Mouse (Mus musculus): Measurements from ENCODE around the gene Zfp729b. TPM values are rescaled to one million over a fixed set of nuclear protein-coding genes. Genes with fewer than 3 reads are reported as not detected.

Gene Zfp729b
- 0.84 TPM in 2 replicates for polyA plus RNA-seq (2012; rRNA removed)

DNA sequence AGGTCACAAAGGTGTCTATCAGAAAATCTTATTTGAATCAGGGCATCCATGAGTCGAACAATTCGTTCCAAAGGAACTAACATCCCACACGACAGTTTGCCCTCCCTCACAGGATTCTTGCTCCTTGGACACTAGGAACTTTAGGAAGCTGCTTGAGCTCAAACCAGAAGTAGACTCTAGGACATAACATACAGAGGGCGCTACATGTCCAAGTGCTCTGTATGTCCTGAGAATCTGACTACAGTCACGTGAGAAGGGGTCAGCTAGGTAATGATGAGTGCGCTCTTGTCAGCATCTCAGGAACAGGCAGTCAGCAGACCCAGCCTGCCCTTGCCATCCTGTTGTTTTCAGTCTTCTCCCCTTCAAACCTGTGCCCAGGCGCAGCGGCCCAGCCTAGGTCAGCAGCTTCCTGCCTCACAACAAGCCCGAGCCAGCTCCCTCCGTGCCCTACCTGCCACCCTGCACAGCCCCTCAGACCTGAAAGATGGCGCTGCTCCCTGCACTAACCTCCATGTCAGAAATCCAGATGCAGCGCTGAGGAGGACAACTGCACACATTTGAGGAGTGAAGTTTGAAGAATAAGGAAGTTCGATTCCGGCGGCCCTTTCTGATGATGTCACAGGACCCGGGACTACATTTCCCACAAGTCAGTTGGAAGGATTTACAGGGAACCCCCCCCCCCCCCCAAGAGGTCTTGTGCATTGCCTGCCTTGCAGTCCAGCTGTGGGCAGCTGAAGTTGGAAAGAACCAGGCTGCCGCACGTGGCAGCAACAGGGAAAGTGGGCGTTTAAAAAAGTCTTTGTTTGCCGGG, at the start of gene Zfp729b:
Gene Zfp729b, minus strand, starts transcription at position 642 of the 811 bp plus-strand sequence.

DNA sequence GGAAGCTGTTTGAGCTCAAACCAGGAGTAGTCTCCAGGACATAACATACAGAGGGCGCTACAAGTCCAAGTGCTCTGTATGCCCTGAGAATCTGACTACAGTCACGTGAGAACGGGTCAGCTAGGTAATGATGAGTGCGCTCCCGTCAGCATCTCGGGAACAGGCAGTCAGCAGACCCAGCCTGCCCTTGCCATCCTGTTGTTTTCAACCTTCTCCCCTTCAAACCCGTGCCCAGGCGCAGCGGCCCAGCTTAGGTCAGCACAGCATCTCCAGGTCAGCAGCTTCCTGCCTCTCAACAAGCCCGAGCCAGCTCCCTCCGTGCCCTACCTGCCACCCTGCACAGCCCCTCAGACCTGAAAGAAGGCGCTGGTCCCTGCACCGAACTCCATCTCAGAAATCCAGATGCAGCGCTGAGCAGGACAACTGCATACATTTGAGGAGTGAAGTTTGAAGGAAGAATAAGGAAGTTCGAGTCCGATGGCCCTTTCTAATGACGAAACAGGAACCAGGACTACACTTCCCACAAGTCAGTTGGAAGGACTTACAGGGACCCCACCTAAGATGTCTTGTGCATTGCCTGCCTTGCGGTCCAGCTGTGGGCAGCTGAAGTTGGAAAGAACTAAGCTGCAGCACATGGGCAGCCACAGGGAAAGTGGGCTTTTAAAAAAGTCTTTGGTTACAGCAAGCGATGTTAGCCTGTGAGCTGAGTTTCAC, 27.9 kb upstream of the Zfp729b start, which contains the start of the genes Gm49345 and Zfp729a:
Gene Gm49345, minus strand, starts transcription at position 476 of the 714 bp plus-strand sequence.
Gene Zfp729a, minus strand, starts transcription at position 498 of the 714 bp plus-strand sequence.

DNA sequence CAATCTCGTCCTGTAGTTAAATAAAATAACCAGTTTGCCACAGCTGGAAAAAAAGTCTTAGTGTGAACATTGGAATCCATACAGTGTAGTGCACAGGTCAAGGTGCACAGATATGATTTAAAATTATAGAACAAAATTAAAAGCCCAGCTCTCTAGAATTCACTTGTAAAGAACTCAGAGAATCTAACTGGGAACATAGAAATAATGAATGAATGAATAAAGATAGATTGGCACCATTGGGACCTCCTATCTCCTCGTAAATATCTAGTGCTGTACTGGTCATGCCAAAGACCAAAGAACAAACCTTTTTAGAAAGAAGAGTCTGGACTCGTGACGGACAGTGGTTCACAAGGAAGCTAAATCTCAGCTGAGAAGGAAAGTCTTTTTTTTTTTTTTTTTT, 55.8 kb downstream of the Zfp729b start, which contains the start of gene Zfp748:
Gene Zfp748, minus strand, starts transcription at position 101 of the 400 bp plus-strand sequence.

Other genes starting within 250 kb of the Zfp729b start
- not detected in 2 replicates for gene Gm28044, start 249.2 kb downstream of the Zfp729b start, polyA plus RNA-seq (2012; rRNA removed)
- 0.58 and 0.60 TPM in 2 replicates for gene Zfp953, start 249.1 kb downstream of the Zfp729b start, polyA plus RNA-seq (2012; rRNA removed)
- 0.16 and 0.17 TPM in 2 replicates for gene Gm28041, start 234.0 kb downstream of the Zfp729b start, polyA plus RNA-seq (2012; rRNA removed)
- gene Zfp456, start 233.9 kb downstream of the Zfp729b start, polyA plus RNA-seq (2012; rRNA removed) = 0.26 and 0.30 TPM in 2 replicates
- 2.3 and 2.5 TPM in 2 replicates for gene Zfp429, start 209.9 kb downstream of the Zfp729b start, polyA plus RNA-seq (2012; rRNA removed)
- 0.05 and 0.18 TPM in 2 replicates for gene Zfp459, start 188.3 kb downstream of the Zfp729b start, polyA plus RNA-seq (2012; rRNA removed)
- 3.2 and 3.7 TPM in 2 replicates for gene Zfp874a, start 158.1 kb downstream of the Zfp729b start, polyA plus RNA-seq (2012; rRNA removed)
- 2.4 and 2.6 TPM in 2 replicates for gene Zfp874b, start 125.4 kb downstream of the Zfp729b start, polyA plus RNA-seq (2012; rRNA removed)
- gene Zfp58, start 109.2 kb downstream of the Zfp729b start, polyA plus RNA-seq (2012; rRNA removed) = 1.2 and 1.3 TPM in 2 replicates
- gene Gm26965, start 83.6 kb downstream of the Zfp729b start, polyA plus RNA-seq (2012; rRNA removed) = not detected in 2 replicates
- gene Zfp87, start 83.5 kb downstream of the Zfp729b start, polyA plus RNA-seq (2012; rRNA removed) = 7.7 and 8.6 TPM in 2 replicates
- 1.7 and 1.9 TPM in 2 replicates for gene Zfp748, start 55.9 kb downstream of the Zfp729b start, polyA plus RNA-seq (2012; rRNA removed)
- gene Gm49345, start 28.1 kb upstream of the Zfp729b start, polyA plus RNA-seq (2012; rRNA removed) = not detected in 2 replicates
- gene Zfp729a, start 28.1 kb upstream of the Zfp729b start, polyA plus RNA-seq (2012; rRNA removed) = 0.81 and 0.91 TPM in 2 replicates
- 2.1 and 2.3 TPM in 2 replicates for gene Zfp738, start 77.4 kb upstream of the Zfp729b start, polyA plus RNA-seq (2012; rRNA removed)
- 1.2 and 1.4 TPM in 2 replicates for gene Zfp65, start 119.5 kb upstream of the Zfp729b start, polyA plus RNA-seq (2012; rRNA removed)
- gene Zfp85, start 145.5 kb upstream of the Zfp729b start, polyA plus RNA-seq (2012; rRNA removed) = 0.68 and 0.71 TPM in 2 replicates
- gene Zfp493, start 170.0 kb upstream of the Zfp729b start, polyA plus RNA-seq (2012; rRNA removed) = 0.37 and 0.38 TPM in 2 replicates
- gene Zfp273, start 204.0 kb upstream of the Zfp729b start, polyA plus RNA-seq (2012; rRNA removed) = 0.48 and 0.59 TPM in 2 replicates
- 0.38 and 0.40 TPM in 2 replicates for gene Gm10037, start 221.4 kb upstream of the Zfp729b start, polyA plus RNA-seq (2012; rRNA removed)